Mouse (Mus musculus) heart, postnatal 0 days (tissue): Measurements from ENCODE around the gene Vps33a.

Experiments
- CTCF ChIP-seq: IDR thresholded peaks from 2 replicates; pipeline ENCODE4 v1.5.1; 2016; ENCODE audit warnings: antibody characterized with exemption, control low read depth, low read depth
- EP300 ChIP-seq: IDR thresholded peaks from 2 replicates; pipeline ENCODE4 v1.6.1; 2016; ENCODE audit warnings: antibody characterized with exemption, low read depth

- TF ChIP-seq EP300 (no peak), CTCF (0 out of 2 replicates have a peak, but pooled peaks have one; percentile 12)
Measured at GRCm38 (mm10) chr5:123524393-123524750, 48.5 kb downstream of the Vps33a start.
